Mouse (Mus musculus): ENCODE measurements around the gene Dctn3. TPM values are rescaled to one million over a fixed set of nuclear protein-coding genes. Genes with fewer than 3 reads are reported as not detected.

Gene Dctn3
- total RNA-seq, 2 experiments from 2014 or later: 149 to 172 TPM

DNA sequence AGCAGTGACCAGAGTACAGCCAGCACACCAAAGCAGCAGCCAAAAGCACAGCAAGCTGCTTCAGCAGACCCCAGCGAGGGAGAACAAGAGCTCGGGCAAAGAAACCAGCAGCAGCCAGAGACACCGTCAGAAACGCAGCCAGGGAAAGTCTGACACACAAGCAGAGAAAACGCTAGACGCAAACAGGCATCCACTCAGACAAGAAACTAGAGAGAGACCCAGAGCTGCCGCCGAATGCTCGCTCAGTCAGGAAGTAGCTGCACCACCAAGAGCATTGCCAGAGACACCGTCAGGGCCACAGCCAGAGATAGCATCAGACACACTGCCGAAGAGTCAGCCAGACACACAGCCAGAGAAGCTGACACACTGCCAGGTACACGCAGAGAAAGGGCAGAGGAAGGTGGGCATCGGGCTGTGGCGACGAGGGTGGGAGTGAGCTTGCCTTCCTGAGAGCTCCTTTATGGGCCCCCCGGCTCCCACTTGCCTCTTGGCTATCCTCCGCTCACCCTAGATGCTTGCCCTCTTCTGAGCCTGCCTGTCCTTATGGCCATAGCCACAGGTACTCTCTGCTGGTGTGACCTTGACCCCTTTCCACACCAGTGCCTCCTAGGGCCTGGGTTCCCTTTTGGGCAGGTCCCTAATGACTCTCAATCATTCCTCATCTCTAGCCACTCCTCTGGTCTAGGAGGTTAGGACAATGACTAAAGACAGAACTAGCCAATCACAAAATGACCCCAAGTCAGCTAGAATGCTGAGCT is 46.5 kb downstream of the Dctn3 start:
- no peak for DNase-seq (ENCODE audit: extremely low spot score in 1 of 2, low spot score in 1 of 2)

DNA sequence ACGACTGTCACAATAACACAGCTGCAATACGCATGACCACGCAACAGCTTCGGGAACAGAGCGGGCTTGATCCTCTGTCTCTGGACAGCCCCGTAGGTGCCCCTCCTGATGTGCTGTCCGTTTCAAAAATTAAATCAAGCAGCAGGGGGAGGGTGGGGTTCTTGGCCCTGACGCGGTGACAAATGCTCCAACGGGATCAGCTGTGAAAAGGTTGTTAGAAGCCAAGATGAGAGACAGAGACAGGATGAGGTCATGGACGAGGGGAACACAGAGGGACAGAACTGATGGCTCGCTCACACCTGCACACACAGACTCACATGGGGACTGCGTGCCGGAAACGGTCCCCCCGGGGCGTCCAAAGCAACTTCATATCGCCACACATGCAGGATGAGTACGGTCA is 49.8 kb downstream of the Dctn3 start:
- DNase-seq (ENCODE audit: extremely low spot score in 1 of 2, low spot score in 1 of 2): no peak

DNA sequence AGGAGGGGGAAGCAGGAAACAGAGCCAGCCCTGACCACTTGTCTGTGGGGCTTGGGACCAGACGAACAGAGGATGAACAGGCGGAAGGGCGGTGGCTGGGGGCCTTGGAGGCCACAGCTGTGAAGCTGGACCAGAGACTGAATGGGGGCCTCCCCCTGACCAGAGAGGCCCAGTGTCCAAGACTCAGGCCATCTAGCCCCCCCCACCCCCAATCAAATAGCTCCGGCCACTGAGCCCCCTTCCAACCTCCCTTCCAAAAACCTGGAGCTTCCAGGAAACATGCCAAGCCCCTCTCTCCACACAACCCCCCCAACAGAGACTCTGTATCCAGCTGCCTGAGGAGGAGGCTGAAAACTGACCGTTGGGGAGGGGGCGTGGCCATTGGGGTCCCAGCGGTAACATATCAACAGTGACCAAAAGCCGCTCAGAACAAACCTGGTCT is 50.4 kb downstream of the Dctn3 start:
- no peak for DNase-seq (ENCODE audit: extremely low spot score in 1 of 2, low spot score in 1 of 2)

DNA sequence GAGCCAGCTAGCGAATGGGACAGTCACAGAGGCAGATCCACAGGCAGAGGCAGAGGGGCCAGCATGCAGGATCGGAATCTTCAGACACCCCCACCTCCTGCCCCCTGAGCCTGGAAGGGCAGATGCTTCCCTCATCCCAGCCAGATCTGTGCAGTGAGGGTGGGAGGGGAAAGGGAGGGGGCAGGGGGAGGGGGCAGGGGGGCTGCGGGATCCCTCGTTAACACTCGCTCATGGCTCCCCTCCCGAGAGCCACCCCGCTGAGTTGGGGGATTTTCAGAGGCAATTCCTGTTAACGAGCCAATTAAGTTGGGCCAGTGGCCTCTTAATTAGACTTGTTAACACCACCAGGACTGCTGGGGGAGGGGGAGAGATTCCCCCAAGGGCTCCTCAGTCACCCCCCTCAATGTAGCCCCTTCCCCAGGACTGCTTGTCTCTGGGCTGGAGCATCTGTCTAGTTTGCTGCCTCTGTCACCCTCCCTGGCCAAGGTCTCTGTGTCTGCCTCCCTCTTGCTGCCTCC is 50.9 kb downstream of the Dctn3 start:
- DNase-seq (ENCODE audit: extremely low spot score in 1 of 2, low spot score in 1 of 2): no peak

DNA sequence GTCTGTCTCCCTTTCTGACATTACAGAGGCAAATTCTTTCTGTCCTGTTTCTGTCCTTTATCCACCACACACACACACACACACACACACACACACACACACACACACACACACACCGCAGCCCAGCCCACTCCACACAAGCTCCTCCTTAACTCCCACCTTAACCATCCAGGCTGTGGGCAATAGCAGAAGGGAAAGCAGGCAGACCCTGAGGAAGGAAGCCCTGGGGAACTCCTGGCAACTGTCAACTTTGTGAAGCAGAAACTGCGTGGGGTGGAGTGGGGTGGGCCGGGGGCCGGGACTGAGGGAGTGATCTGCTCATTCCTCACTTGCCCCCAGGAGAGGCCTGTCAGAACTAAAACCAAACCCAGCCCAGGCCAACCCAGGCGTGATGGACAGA is 51.5 kb downstream of the Dctn3 start:
- no peak for DNase-seq (ENCODE audit: extremely low spot score in 1 of 2, low spot score in 1 of 2)

DNA sequence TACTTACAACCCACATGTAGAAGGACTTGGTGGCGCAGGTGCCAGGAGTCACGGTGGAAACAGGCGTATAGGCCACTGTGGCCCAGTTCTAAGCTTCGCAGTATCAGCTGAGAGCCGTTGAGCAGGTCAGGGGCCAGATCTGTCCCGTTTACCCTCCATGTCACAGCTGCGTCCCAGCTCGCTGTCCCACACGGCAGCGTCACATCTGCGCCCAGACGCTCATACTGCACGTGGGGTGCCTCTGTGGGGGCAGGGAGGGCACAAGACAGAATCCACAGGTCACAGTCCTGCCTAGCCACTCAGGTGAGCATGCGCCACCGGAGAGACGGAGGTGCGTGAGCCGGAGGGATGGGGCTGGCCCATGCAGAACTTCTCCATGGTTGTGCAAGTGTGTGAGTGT is 52.1 kb downstream of the Dctn3 start:
- DNase-seq (ENCODE audit: extremely low spot score in 1 of 2, low spot score in 1 of 2): no peak

DNA sequence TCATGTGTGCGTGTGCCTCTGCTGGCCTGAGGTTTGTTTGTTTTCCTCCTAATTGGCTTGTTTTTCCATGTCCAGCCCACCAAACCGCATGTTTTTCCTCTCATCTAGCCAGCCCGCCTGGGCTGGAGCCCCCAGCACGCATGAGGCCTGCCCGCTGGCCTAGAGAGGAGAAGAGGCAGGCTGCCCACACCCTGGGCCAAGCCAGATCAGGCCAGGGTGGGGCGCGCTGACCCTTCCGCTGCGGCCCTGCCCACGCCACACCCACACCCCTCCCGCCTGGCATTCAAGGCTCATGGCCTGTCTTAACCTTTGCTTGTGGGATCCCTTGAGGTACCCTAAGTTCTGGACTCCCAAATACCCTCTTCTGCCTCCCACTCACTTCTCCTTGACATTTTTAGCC is 56.3 kb downstream of the Dctn3 start:
- DNase-seq (ENCODE audit: extremely low spot score in 1 of 2, low spot score in 1 of 2): no peak

DNA sequence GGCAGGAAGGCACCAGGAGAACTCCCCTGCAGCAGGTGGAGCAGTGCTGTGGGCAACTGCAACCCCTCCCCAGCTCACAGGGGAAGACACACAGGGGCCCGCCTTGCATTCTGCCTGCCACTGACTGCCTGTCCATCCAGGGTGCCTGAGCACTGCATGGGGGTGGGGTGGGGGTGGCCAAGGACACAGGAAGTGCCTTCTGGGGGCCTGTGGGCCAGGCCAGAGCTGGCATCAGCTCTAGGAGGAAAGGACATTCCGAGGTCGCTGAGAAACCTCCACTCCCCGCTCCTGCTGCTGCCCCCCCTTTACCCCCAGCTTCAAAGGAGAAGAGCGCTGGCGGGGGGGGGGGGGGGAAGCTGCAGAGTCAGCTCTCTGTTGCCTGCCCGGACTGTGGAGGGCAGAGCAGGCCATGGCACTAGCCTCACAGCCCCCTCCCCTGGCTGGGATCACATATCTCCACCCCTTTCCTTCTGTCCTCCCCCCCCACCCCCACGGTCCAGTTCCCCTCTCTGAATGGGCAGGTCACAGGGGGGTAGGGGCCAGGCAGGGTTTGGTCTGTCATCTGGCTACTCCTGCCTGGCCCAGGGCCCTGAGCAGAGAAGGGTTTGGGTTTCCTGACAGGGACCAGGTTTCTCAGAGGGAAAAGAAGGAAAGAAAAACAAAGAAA is 57.8 kb downstream of the Dctn3 start:
- DNase-seq (ENCODE audit: extremely low spot score in 1 of 2, low spot score in 1 of 2): no peak

Other genes starting within 250 kb of the Dctn3 start
- 10 to 100 TPM; 32.4 to 33.3 TPM for gene AI464131, start 220.1 kb downstream of the Dctn3 start, total RNA-seq (2021)
- gene 1110017D15Rik, start 205.8 kb downstream of the Dctn3 start, total RNA-seq (2021): 1 to 10 TPM; 4.5 to 7.0 TPM
- 100 to 1,000 TPM; 159 to 165 TPM for gene Fam219a, start 153.6 kb downstream of the Dctn3 start, total RNA-seq (2021)
- 10 to 100 TPM in 1 of 2 experiments, 1 to 10 TPM in 1; 7.1 to 11.2 TPM for gene Dnaic1, start 153.4 kb downstream of the Dctn3 start, total RNA-seq (2021)
- 10 to 100 TPM; 62.1 to 66.9 TPM for gene Enho, start 82.8 kb downstream of the Dctn3 start, total RNA-seq (2021)
- 10 to 100 TPM; 89.6 to 96.1 TPM for gene Cntfr, start 26.1 kb downstream of the Dctn3 start, total RNA-seq (2021)
- 10 to 100 TPM; 40.0 to 44.8 TPM for gene Il11ra1, start 23.2 kb downstream of the Dctn3 start, total RNA-seq (2021)
- gene Rpp25l, start 9.6 kb downstream of the Dctn3 start, total RNA-seq (2021): 10 to 100 TPM; 27.7 to 33.6 TPM
- not detected for gene Arid3c, start 8.0 kb upstream of the Dctn3 start, total RNA-seq (2021)
- gene Galt, start 32.1 kb upstream of the Dctn3 start, total RNA-seq (2021): 10 to 100 TPM; 54.3 to 55.7 TPM
- 10 to 100 TPM; 40.0 to 41.6 TPM for gene Sigmar1, start 33.0 kb upstream of the Dctn3 start, total RNA-seq (2021)
- 100 to 1,000 TPM; 121 to 134 TPM for gene Ccl27a, start 51.1 kb upstream of the Dctn3 start, total RNA-seq (2021)
- gene Gm21541, start 180.4 kb upstream of the Dctn3 start, total RNA-seq (2021): not detected
- 10 to 100 TPM; 16.0 to 17.9 TPM for gene Gm20878, start 218.4 kb upstream of the Dctn3 start, total RNA-seq (2021)
- 1 to 10 TPM; 1.1 to 1.8 TPM for gene Fam205a4, start 242.9 kb upstream of the Dctn3 start, total RNA-seq (2021)